Mouse (Mus musculus): Measurements from ENCODE around the gene Hoxa1. TPM values are rescaled to one million over a fixed set of nuclear protein-coding genes. Genes with fewer than 3 reads are reported as not detected.

Gene Hoxa1
- polyA plus RNA-seq, 1 experiment from 2014 or later = 0.89 TPM

- ATAC-seq (ENCODE audit: insufficient number of reproducible peaks, low FRiP score) = peak; percentile 33; the same call in 1 of the 2 replicates
- H3K36me3 ChIP-seq = no peaks in the 10 kb centered on the region
- peaks cover 90% of the 10 kb centered on the region for H3K27me3 ChIP-seq (replicated peaks)
- 2% methylated on average over 40 of the region's 40 CpGs for WGBS
- peaks cover 19% of the 10 kb centered on the region for H3K4me1 ChIP-seq (replicated peaks)
- H3K4me2 ChIP-seq = peak overlapping the region; percentile 17
- no peak overlapping the region for H3K27ac ChIP-seq (ENCODE audit: poor library complexity, severe bottlenecking)
- 0 out of 2 replicates have a peak overlapping the region, but pooled peaks have one; percentile 1 for H3K4me3 ChIP-seq
- no peak overlapping the region for H3K9ac ChIP-seq
- no peaks in the 10 kb centered on the region for H3K9me3 ChIP-seq (replicated peaks)
Observed at GRCm38 (mm10) chr6:52170166-52170897, 12.2 kb upstream of the Hoxa1 start.

GRCm38 (mm10) chr6:52169499-52170165 is 11.5 kb upstream of the Hoxa1 start:
- H3K27me3 ChIP-seq (replicated peaks) = peaks cover 90% of the 10 kb centered on the region
- ATAC-seq (ENCODE audit: insufficient number of reproducible peaks, low FRiP score) = 0 out of 2 replicates have a peak, but pooled peaks have one; percentile 14
- H3K4me2 ChIP-seq = no peak overlapping the region
- H3K9ac ChIP-seq = no peak overlapping the region
- H3K36me3 ChIP-seq = no peaks in the 10 kb centered on the region
- H3K4me3 ChIP-seq = no peak overlapping the region
- H3K9me3 ChIP-seq (replicated peaks) = no peaks in the 10 kb centered on the region
- 10% methylated on average over 16 of the region's 16 CpGs for WGBS
- H3K27ac ChIP-seq (ENCODE audit: poor library complexity, severe bottlenecking) = no peak overlapping the region
- peaks cover 19% of the 10 kb centered on the region for H3K4me1 ChIP-seq (replicated peaks)

DNA sequence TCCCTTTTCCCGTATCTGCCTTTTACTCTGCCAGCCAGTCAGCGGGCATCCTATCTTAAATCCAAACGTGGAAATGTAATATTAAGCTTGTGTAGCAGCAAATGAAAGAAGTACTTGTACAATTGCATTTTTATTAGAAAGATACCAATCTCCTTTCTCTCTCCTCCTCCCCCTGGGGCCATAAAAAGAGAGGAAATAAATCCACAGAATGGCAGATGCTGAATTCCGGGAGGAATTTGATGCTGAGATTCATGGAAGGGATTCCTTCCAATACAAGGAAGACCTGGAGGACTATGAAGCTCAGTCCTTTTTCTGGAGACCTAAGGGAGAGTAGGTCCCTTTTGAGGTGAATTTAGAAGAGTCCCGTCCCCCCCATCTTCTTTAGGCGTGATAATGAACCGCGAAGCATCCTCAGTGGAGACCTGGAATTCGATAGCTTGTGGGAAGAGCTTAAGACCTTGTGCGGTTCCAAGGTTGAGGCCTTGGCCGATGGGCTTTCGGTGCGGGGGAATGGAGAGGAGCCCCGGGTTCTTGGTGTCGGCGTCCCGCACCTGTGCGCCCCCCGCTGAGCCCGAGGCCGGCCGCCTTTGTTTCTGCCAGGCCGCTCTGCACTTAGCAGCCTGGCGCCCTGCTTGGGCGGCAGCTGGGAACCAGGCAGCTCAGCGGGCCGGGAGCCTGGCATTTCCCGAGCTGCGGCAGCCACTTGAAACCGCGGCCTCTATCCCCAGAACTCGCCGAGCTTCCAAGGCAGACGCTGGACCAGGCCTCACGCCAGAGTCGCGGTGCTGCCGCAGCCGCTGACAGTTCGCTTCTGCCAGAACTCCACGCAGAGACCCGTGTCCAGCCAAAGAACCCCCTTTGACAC is 10.3 kb upstream of the Hoxa1 start:
- WGBS = 5% methylated on average over 42 of the region's 42 CpGs
- Histone ChIP-seq H3K27ac (ENCODE audit: poor library complexity, severe bottlenecking) (no peak overlapping the region), H3K9ac (no peak overlapping the region), H3K36me3 (no peaks in the 10 kb centered on the region), H3K27me3 (replicated peaks) (peaks cover 95% of the 10 kb centered on the region), H3K4me3 (no peak overlapping the region), H3K9me3 (replicated peaks) (no peaks in the 10 kb centered on the region), H3K4me1 (replicated peaks) (peaks cover 21% of the 10 kb centered on the region), H3K4me2 (peak overlapping the region; percentile 12; the same call in 1 of the 2 replicates)
- ATAC-seq (ENCODE audit: insufficient number of reproducible peaks, low FRiP score) = no peak

DNA sequence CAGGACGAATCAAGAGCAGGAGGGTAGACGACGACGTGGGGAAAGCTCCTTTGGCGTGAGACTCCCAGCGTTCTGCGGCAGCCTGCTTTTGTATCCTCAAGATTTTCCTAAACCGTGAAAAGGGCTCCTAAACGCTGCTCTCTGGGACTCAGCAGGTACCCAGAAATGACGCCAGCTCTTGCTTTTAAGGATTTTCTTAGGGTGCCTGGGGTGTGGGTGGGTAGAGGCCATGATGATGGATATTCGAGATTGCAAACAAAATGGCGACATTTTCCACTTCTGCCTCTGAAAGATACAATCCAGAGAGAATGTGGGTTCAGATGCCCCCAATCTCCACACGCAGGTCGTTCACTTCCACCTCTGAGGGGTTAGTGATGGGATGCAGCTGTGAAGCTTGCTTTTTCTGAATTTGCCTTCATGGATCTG is 9.6 kb upstream of the Hoxa1 start:
- no peak for ATAC-seq (ENCODE audit: insufficient number of reproducible peaks, low FRiP score)

DNA sequence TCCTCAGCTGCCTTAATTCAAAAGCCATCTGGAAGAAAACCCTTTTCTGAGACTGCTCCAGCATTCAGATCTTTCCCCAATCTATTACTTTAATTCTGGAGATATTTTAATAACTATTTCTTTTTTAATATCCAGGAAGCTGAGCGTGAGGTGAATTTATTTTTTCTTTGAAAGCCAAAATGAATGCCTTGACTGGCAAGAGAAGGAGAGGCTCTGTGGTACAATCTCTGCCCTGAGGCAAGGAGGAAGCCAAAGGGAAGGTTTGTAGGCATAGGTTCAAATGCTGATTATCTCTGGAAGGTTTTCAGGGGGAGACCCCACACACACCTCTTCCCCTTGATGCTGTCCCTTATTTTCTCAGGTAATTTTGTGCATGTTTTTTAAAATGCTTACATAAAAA is 9.1 kb upstream of the Hoxa1 start:
- H3K27ac ChIP-seq (ENCODE audit: poor library complexity, severe bottlenecking) = no peak overlapping the region
- H3K9ac ChIP-seq = no peak overlapping the region
- no peak overlapping the region for H3K4me3 ChIP-seq
- WGBS = 30% methylated on average over 1 of the region's 1 CpGs
- peaks cover 13% of the 10 kb centered on the region for H3K4me1 ChIP-seq (replicated peaks)
- no peak for ATAC-seq (ENCODE audit: insufficient number of reproducible peaks, low FRiP score)
- no peaks in the 10 kb centered on the region for H3K36me3 ChIP-seq
- H3K27me3 ChIP-seq (replicated peaks) = peaks cover 89% of the 10 kb centered on the region
- no peak overlapping the region for H3K4me2 ChIP-seq
- H3K9me3 ChIP-seq (replicated peaks) = no peaks in the 10 kb centered on the region

More for the DNA sequence above, 9.6 kb upstream of the Hoxa1 start:
- H3K27ac ChIP-seq (ENCODE audit: poor library complexity, severe bottlenecking) = no peak overlapping the region
- no peak overlapping the region for H3K9ac ChIP-seq
- H3K36me3 ChIP-seq = no peaks in the 10 kb centered on the region
- peaks cover 19% of the 10 kb centered on the region for H3K4me1 ChIP-seq (replicated peaks)
- no peak overlapping the region for H3K4me2 ChIP-seq
- WGBS = 12% methylated on average over 14 of the region's 14 CpGs
- H3K9me3 ChIP-seq (replicated peaks) = no peaks in the 10 kb centered on the region
- peaks cover 94% of the 10 kb centered on the region for H3K27me3 ChIP-seq (replicated peaks)
- H3K4me3 ChIP-seq = no peak overlapping the region

GRCm38 (mm10) chr6:52166431-52167077 is 8.4 kb upstream of the Hoxa1 start:
- Histone ChIP-seq H3K4me2 (no peak overlapping the region), H3K4me3 (no peak overlapping the region), H3K27me3 (replicated peaks) (peaks cover 87% of the 10 kb centered on the region), H3K4me1 (replicated peaks) (peaks cover 11% of the 10 kb centered on the region), H3K36me3 (no peaks in the 10 kb centered on the region), H3K9me3 (replicated peaks) (no peaks in the 10 kb centered on the region), H3K27ac (ENCODE audit: poor library complexity, severe bottlenecking) (no peak overlapping the region), H3K9ac (no peak overlapping the region)
- WGBS = 12% methylated on average over 4 of the region's 4 CpGs
- ATAC-seq (ENCODE audit: insufficient number of reproducible peaks, low FRiP score) = no peak

- 3% methylated on average over 28 of the region's 28 CpGs for WGBS
- Histone ChIP-seq H3K9me3 (replicated peaks) (no peaks in the 10 kb centered on the region), H3K9ac (no peak overlapping the region), H3K36me3 (no peaks in the 10 kb centered on the region), H3K27me3 (replicated peaks) (peaks cover 85% of the 10 kb centered on the region), H3K4me2 (peak overlapping the region; percentile 26), H3K4me1 (replicated peaks) (peaks cover 12% of the 10 kb centered on the region), H3K4me3 (peak overlapping the region; percentile 20), H3K27ac (ENCODE audit: poor library complexity, severe bottlenecking) (no peak overlapping the region)
- no peak for ATAC-seq (ENCODE audit: insufficient number of reproducible peaks, low FRiP score)
Observed at GRCm38 (mm10) chr6:52165441-52166370, 7.6 kb upstream of the Hoxa1 start.

DNA sequence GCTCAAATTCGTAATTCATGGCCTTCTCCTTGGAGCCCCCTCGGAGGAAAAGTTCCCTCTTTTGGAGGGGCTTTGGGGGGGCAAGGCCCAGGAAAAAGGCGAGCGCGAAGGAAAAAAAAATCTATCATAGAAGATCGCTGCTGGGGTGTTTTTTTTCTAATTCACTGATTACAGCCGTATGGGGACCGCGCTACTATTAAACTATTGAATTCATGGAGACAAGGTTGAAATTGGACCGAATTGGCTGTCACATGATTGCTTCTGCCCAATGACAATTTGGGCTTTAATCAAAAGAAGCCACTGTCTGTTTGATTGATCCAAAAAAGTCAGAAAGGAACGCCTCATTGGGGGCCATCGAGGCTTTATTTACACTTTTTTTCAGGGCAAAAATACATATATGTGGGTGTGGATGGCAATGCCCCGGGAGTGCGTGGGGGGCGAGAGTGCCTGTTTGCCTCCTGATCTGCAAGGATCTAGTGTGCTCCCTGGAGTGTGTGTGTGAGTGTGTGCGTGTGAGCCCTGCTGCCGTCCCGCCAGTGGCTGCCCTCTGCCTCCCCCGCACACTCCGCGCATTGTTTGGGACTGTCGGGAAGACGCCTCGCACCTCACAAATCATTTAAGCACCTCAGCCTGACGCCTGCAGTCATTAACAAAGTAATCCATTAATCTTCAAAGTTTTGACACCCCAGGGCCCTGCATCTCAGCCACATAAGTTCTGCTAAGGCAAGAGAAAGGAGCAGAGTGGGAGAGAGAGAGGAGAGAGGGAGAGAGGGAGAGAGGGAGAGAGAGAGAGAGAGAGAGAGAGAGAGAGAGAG is 6.7 kb upstream of the Hoxa1 start, which contains the start of gene Hoxa2:
Gene Hoxa2 (minus strand): TSS at position 206 of the 815 bp plus-strand sequence.
- Histone ChIP-seq H3K9me3 (replicated peaks) (no peaks in the 10 kb centered on the region), H3K27ac (ENCODE audit: poor library complexity, severe bottlenecking) (0 out of 2 replicates have a peak within 1 kb of the TSS, but pooled peaks have one; percentile 4), H3K4me1 (replicated peaks) (peaks cover 13% of the 10 kb centered on the region), H3K4me2 (peak within 1 kb of the TSS; percentile 47), H3K9ac (peak within 1 kb of the TSS; percentile 19; the same call in 1 of the 2 replicates), H3K27me3 (replicated peaks) (peaks cover 85% of the 10 kb centered on the region), H3K4me3 (peak within 1 kb of the TSS; percentile 26), H3K36me3 (no peaks in the 10 kb centered on the region)
- WGBS = under 1% methylated on average over 25 of the region's 25 CpGs
- ATAC-seq (ENCODE audit: insufficient number of reproducible peaks, low FRiP score) = no peak

DNA sequence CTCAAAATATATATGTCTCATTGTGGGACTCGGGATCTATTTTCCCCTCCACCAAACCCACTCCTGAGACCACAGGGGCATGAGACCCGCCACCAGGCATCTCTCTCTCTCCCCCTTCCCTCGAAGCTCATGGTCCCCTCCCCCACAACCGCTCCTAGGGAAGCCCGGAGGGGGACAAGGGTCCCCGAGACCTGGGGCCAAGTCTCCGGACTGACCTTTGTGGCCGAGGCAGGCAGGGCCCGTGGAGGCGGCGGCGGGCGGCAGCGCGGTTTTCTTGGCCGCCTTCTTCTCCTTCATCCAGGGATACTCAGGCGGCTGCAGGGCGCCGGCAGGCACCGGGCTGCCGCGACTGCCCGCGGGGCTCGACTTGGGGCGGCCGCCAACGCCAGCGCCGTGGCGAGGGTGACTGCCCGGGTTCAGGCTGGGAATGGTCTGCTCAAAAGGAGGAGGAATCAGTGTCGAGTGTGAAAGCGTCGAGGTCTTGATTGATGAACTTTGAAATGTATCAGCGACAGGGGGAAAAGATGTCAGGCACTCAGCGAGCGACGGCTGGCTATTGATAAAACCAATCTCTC is 6.0 kb upstream of the Hoxa1 start:
- WGBS = under 1% methylated on average over 39 of the region's 39 CpGs
- peak overlapping the region; percentile 47 for H3K4me2 ChIP-seq
- peak overlapping the region; percentile 19; the same call in 1 of the 2 replicates for H3K9ac ChIP-seq
- H3K4me3 ChIP-seq = peak overlapping the region; percentile 26
- H3K9me3 ChIP-seq (replicated peaks) = no peaks in the 10 kb centered on the region
- no peak for ATAC-seq (ENCODE audit: insufficient number of reproducible peaks, low FRiP score)
- H3K27ac ChIP-seq (ENCODE audit: poor library complexity, severe bottlenecking) = 0 out of 2 replicates have a peak overlapping the region, but pooled peaks have one; percentile 4
- peaks cover 17% of the 10 kb centered on the region for H3K4me1 ChIP-seq (replicated peaks)
- H3K36me3 ChIP-seq = no peaks in the 10 kb centered on the region
- H3K27me3 ChIP-seq (replicated peaks) = peaks cover 88% of the 10 kb centered on the region
